Mouse (Mus musculus) myocyte (in vitro differentiated cells): Measurements from ENCODE around the gene 4930449I24Rik. TPM values are rescaled to one million over a fixed set of nuclear protein-coding genes. Genes with fewer than 3 reads are reported as not detected.
"Not testable (repeated sequence)": the region's sequence is repeated elsewhere in the genome, so short reads cannot be mapped to it uniquely, and the experiment has no call there.

Source experiments
- H3K27me3 ChIP-seq: one replicate; pipeline ENCODE4 v1.6.1; 2011; ENCODE audit not compliant: control insufficient read depth, insufficient read depth, insufficient read length
- H3K36me3 ChIP-seq: one replicate; pipeline ENCODE4 v1.6.1; 2011; ENCODE audit not compliant: control insufficient read depth, insufficient read depth
- H3K4me2 ChIP-seq: one replicate; pipeline ENCODE4 v1.6.1; 2011; ENCODE audit warnings: low read depth, control low read depth
- H3K4me3 ChIP-seq: one replicate; pipeline ENCODE4 v1.5.1; 2011; ENCODE audit warnings: mild to moderate bottlenecking, control low read depth, moderate library complexity
- H3K79me2 ChIP-seq: one replicate; pipeline ENCODE4 v1.6.1; 2011; ENCODE audit not compliant: control insufficient read depth, insufficient read depth
- H3ac ChIP-seq: one replicate; pipeline ENCODE4 v1.6.1; 2011; ENCODE audit not compliant: control insufficient read depth, insufficient read length
- CEBPB ChIP-seq: IDR thresholded peaks from 2 replicates; pipeline ENCODE4 v1.6.1; 2011; ENCODE audit warnings: mild to moderate bottlenecking, moderate library complexity; ENCODE audit not compliant: poor library complexity, insufficient read depth, severe bottlenecking
- E2F4 ChIP-seq: IDR thresholded peaks from one replicate; pipeline ENCODE4 v1.6.1; 2011; ENCODE audit warnings: mild to moderate bottlenecking, control low read depth, moderate library complexity; ENCODE audit not compliant: insufficient read depth
- MAX ChIP-seq: IDR thresholded peaks from one replicate; pipeline ENCODE4 v1.6.1; 2011; ENCODE audit warnings: low read depth, mild to moderate bottlenecking, control low read depth
- MYOD1 ChIP-seq, 3 experiments: IDR thresholded peaks; one replicate each; pipeline ENCODE4 v1.6.1; 2011; ENCODE audit warnings: control low read depth in 2 of 3, low read depth in 2 of 3, mild to moderate bottlenecking in 2 of 3, moderate library complexity in 1 of 3; ENCODE audit not compliant: insufficient read length in 2 of 3, control insufficient read depth in 1 of 3
- MYOG ChIP-seq, 3 experiments: IDR thresholded peaks; one replicate each; pipeline ENCODE4 v1.6.1; 2011; ENCODE audit warnings: control low read depth in 2 of 3, low read depth in 2 of 3, mild to moderate bottlenecking in 2 of 3; ENCODE audit not compliant: insufficient read length in 2 of 3, control insufficient read depth in 1 of 3, insufficient read depth in 1 of 3
- POLR2A ChIP-seq: IDR thresholded peaks from one replicate; pipeline ENCODE4 v1.6.1; 2011; ENCODE audit warnings: low read depth, mild to moderate bottlenecking, control low read depth, moderate library complexity; ENCODE audit not compliant: insufficient read length
- POLR2AphosphoS2 ChIP-seq: IDR thresholded peaks from one replicate; pipeline ENCODE4 v1.6.1; 2011; ENCODE audit warnings: low read depth, control low read depth; ENCODE audit not compliant: insufficient read length
- REST ChIP-seq: IDR thresholded peaks from one replicate; pipeline ENCODE4 v1.6.1; 2011; ENCODE audit warnings: mild to moderate bottlenecking, control low read depth, moderate library complexity; ENCODE audit not compliant: insufficient read depth, insufficient read length
- SRF ChIP-seq: IDR thresholded peaks from one replicate; pipeline ENCODE4 v1.6.1; 2011; ENCODE audit warnings: low read depth; ENCODE audit not compliant: control insufficient read depth, insufficient read length
- TCF12 ChIP-seq: IDR thresholded peaks from one replicate; pipeline ENCODE4 v1.6.1; 2011; ENCODE audit warnings: mild to moderate bottlenecking, control low read depth; ENCODE audit not compliant: poor library complexity, insufficient read depth, severe bottlenecking
- TCF3 ChIP-seq: IDR thresholded peaks from one replicate; pipeline ENCODE4 v1.6.1; 2011; ENCODE audit warnings: low read depth, control low read depth; ENCODE audit not compliant: insufficient read length
- USF1 ChIP-seq: IDR thresholded peaks from one replicate; pipeline ENCODE4 v1.6.1; 2011; ENCODE audit warnings: low read depth, mild to moderate bottlenecking, control low read depth, moderate library complexity
- polyA plus RNA-seq: library from polyadenylated mRNA; unstranded; fragments of >200 nt; fragmentation: generic; extraction: Trizol; gene quantifications from one replicate; pipeline ENCODE4 v1.2.1, GENCODE M21; 2012; ENCODE audit warnings: missing spikeins

Gene 4930449I24Rik
- polyA plus RNA-seq: not detected

GRCm38 (mm10) chr5:146502099-146502498 is at the start of gene 4930449I24Rik:
Gene 4930449I24Rik, plus strand, starts transcription at chr5:146502399.
- H3K4me2 ChIP-seq, H3K4me3 ChIP-seq, H3K36me3 ChIP-seq, H3K27me3 ChIP-seq, H3ac ChIP-seq, H3K79me2 ChIP-seq: not testable (repeated sequence)

- TF ChIP-seq MYOD1 (IDR thresholded peaks at IDR 0.05; ENCODE audit: control insufficient read depth in 1 of 3, insufficient read length in 2 of 3, low read depth in 2 of 3): no peak
- no peak for TF ChIP-seq CEBPB
- TF ChIP-seq MYOG (IDR thresholded peaks at IDR 0.05; ENCODE audit: control insufficient read depth in 1 of 3, insufficient read depth in 1 of 3, insufficient read length in 2 of 3, low read depth in 2 of 3): no peak
- no peak for TF ChIP-seq POLR2A
- no peak for TF ChIP-seq E2F4
- TF ChIP-seq POLR2AphosphoS2: no peak
- TF ChIP-seq MAX: no peak
- no peak for TF ChIP-seq SRF
- no peak for TF ChIP-seq USF1
- no peak for TF ChIP-seq TCF12
- TF ChIP-seq REST: no peak
- no peak for TF ChIP-seq TCF3
- no peak overlapping the region for H3K4me3 ChIP-seq
Measured at GRCm38 (mm10) chr5:146453556-146453955, 48.6 kb upstream of the 4930449I24Rik start.

GRCm38 (mm10) chr5:146461612-146462011 is 40.6 kb upstream of the 4930449I24Rik start:
- Histone ChIP-seq H3K4me2 (no peak overlapping the region), H3K4me3 (no peak overlapping the region), H3K79me2 (no peaks in the 10 kb centered on the region), H3K27me3 (no peaks in the 10 kb centered on the region), H3ac (no peak overlapping the region), H3K36me3 (no peaks in the 10 kb centered on the region)
- TF ChIP-seq SRF (no peak), TCF12 (no peak), CEBPB (no peak), TCF3 (no peak), USF1 (no peak), REST (no peak), MAX (no peak), MYOG (IDR thresholded peaks at IDR 0.05; ENCODE audit: control insufficient read depth in 1 of 3, insufficient read depth in 1 of 3, insufficient read length in 2 of 3, low read depth in 2 of 3) (no peak)

More at GRCm38 (mm10) chr5:146453556-146453955, 48.6 kb upstream of the 4930449I24Rik start:
- Histone ChIP-seq H3K79me2 (no peaks in the 10 kb centered on the region), H3K4me2 (no peak overlapping the region), H3K27me3 (no peaks in the 10 kb centered on the region), H3K36me3 (no peaks in the 10 kb centered on the region), H3ac (no peak overlapping the region)

- Histone ChIP-seq H3ac (no peak overlapping the region), H3K4me2 (no peak overlapping the region), H3K4me3 (no peak overlapping the region), H3K36me3 (no peaks in the 10 kb centered on the region), H3K27me3 (no peaks in the 10 kb centered on the region), H3K79me2 (no peaks in the 10 kb centered on the region)
- no peak for TF ChIP-seq REST
- TF ChIP-seq CEBPB: no peak
- TF ChIP-seq MAX: no peak
- no peak for TF ChIP-seq E2F4
- TF ChIP-seq SRF: no peak
- no peak for TF ChIP-seq MYOG (IDR thresholded peaks at IDR 0.05; ENCODE audit: control insufficient read depth in 1 of 3, insufficient read depth in 1 of 3, insufficient read length in 2 of 3, low read depth in 2 of 3)
- no peak for TF ChIP-seq TCF3
- TF ChIP-seq POLR2AphosphoS2: no peak
- TF ChIP-seq TCF12: no peak
- no peak for TF ChIP-seq MYOD1 (IDR thresholded peaks at IDR 0.05; ENCODE audit: control insufficient read depth in 1 of 3, insufficient read length in 2 of 3, low read depth in 2 of 3)
- TF ChIP-seq POLR2A: no peak
- no peak for TF ChIP-seq USF1
Measured at GRCm38 (mm10) chr5:146466663-146467062, 35.5 kb upstream of the 4930449I24Rik start.

- TF ChIP-seq E2F4 (no peak), POLR2AphosphoS2 (no peak), MYOG (IDR thresholded peaks at IDR 0.05; ENCODE audit: control insufficient read depth in 1 of 3, insufficient read depth in 1 of 3, insufficient read length in 2 of 3, low read depth in 2 of 3) (no peak), TCF3 (no peak), USF1 (no peak), MAX (no peak), TCF12 (no peak), CEBPB (no peak), REST (no peak), POLR2A (no peak), MYOD1 (IDR thresholded peaks at IDR 0.05; ENCODE audit: control insufficient read depth in 1 of 3, insufficient read length in 2 of 3, low read depth in 2 of 3) (no peak), SRF (no peak)
- Histone ChIP-seq H3K36me3 (no peaks in the 10 kb centered on the region), H3K4me2 (no peak overlapping the region), H3K27me3 (no peaks in the 10 kb centered on the region), H3ac (no peak overlapping the region), H3K4me3 (no peak overlapping the region), H3K79me2 (no peaks in the 10 kb centered on the region)
Measured at GRCm38 (mm10) chr5:146468311-146468710, 33.9 kb upstream of the 4930449I24Rik start.
